In genomic region chr1:189030975-189031374, GRCm38 (mm10) we compare ENCODE assay signal across 22 mouse cellular contexts.
"Had no signal": no experiment of that assay in that cellular context is flagged by ENCODE, and none has a peak within 500 bp of the region (broad histone marks: within the 10 kb centered on the region; RNA-seq: fewer than 3 reads in every experiment).

No protein-coding gene starts in this region.

- H3K9ac ChIP-seq: kidney, embryonic 15.5 days; limb, embryonic 13.5 days; liver, embryonic 12.5 days; liver, embryonic 15.5 days; lung, embryonic 15.5 days; midbrain, embryonic 13.5 days; neural tube, embryonic 13.5 days; stomach, embryonic 15.5 days had no signal

- H3K27ac ChIP-seq: kidney, embryonic 15.5 days; limb, embryonic 10.5 days; limb, embryonic 13.5 days; liver, embryonic 12.5 days; liver, embryonic 15.5 days; lung, embryonic 15.5 days; midbrain, embryonic 10.5 days; midbrain, embryonic 13.5 days; neural tube, embryonic 13.5 days; stomach, embryonic 15.5 days had no signal

- DNase-seq: kidney, postnatal 10 days; kidney, postnatal 36 days; liver; lung, adult 18-20 months; lung, postnatal 10 days; lung, postnatal 36 days; retina, postnatal 1 day; right cerebral cortex, postnatal 25 days; spleen, adult 18-20 months; thymus, postnatal 25 days had no signal

- H3K36me3 ChIP-seq: kidney, embryonic 15.5 days; limb, embryonic 10.5 days; limb, embryonic 13.5 days; liver, embryonic 12.5 days; liver, embryonic 15.5 days; lung, embryonic 15.5 days; midbrain, embryonic 10.5 days; midbrain, embryonic 13.5 days; neural tube, embryonic 13.5 days; stomach, embryonic 15.5 days had no signal

- H3K9me3 ChIP-seq: kidney, embryonic 15.5 days; limb, embryonic 10.5 days; limb, embryonic 13.5 days; liver, embryonic 12.5 days; liver, embryonic 15.5 days; lung, embryonic 15.5 days; megakaryocyte, embryonic 14.5 days; midbrain, embryonic 10.5 days; midbrain, embryonic 13.5 days; neural tube, embryonic 13.5 days; stomach, embryonic 15.5 days had no signal

- H3K4me1 ChIP-seq: kidney, embryonic 15.5 days; limb, embryonic 10.5 days; limb, embryonic 13.5 days; liver, embryonic 12.5 days; liver, embryonic 15.5 days; lung, embryonic 15.5 days; midbrain, embryonic 10.5 days; midbrain, embryonic 13.5 days; neural tube, embryonic 13.5 days; stomach, embryonic 15.5 days had no signal

- H3K4me3 ChIP-seq: kidney, embryonic 15.5 days; limb, embryonic 10.5 days; limb, embryonic 13.5 days; liver, embryonic 12.5 days; liver, embryonic 15.5 days; lung, embryonic 15.5 days; megakaryocyte, embryonic 14.5 days; midbrain, embryonic 10.5 days; midbrain, embryonic 13.5 days; myocyte; neural tube, embryonic 13.5 days; stomach, embryonic 15.5 days had no signal

- H3K27me3 ChIP-seq: kidney, embryonic 15.5 days; liver, embryonic 12.5 days; liver, embryonic 15.5 days; lung, embryonic 15.5 days; megakaryocyte, embryonic 14.5 days; midbrain, embryonic 13.5 days; neural tube, embryonic 13.5 days; stomach, embryonic 15.5 days had no signal
